19 mouse cellular contexts compared by ENCODE assay signal in the genomic region with DNA sequence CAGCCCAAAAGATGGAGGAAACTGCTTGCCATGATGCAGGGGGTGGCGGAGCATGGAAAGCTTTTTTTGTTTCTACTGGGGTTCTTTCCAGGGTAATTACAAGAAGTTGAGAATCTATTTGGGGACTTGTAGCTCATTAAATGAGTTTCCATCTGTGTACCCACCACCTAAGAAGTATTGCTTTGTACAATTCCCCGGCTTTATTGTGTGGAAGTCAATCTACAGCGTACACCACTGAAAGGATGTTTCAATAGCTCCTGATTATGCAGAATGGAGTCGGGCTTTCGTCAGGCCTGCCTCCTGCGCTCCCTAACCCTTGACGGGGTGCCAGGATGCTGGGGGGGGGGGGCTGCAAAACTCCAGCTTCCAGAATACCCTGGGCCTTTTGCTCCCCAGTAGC.
A peak's percentile ranks its signal among the peaks of the same experiment; 100 is the strongest.
DNase-seq lines count a peak whose midpoint lies in the region; ATAC-seq lines count a peak whose summit lies in the region.
"Had no signal": no experiment of that assay in that cellular context is flagged by ENCODE, and none has a peak within 500 bp of the region (broad histone marks: within the 10 kb centered on the region; RNA-seq: fewer than 3 reads in every experiment).

No protein-coding gene starts in this region.

- DNase-seq in midbrain, embryonic 14.5 days: no peak
- DNase-seq in midbrain, embryonic 10.5 days (ENCODE audit: low spot score): no peak
- DNase-seq in hindbrain, embryonic 14.5 days (ENCODE audit: low spot score): no peak
- DNase-seq: adrenal gland, postnatal 14 days; cerebellum, adult 2 months; gastrocnemius, postnatal 25 days; kidney, postnatal 4 days; layer of hippocampus, adult 9-11 months; lung, adult 2 months; lung, postnatal 36 days had no signal

- peak overlapping the region; percentile 83 for H3K27ac ChIP-seq in midbrain, embryonic 14.5 days (replicated peaks; ENCODE audit: low read depth, low read length)
- H3K27ac ChIP-seq in midbrain, embryonic 10.5 days (replicated peaks): no peak overlapping the region
- no peak overlapping the region for H3K27ac ChIP-seq in forebrain, embryonic 15.5 days (replicated peaks)
- peak overlapping the region; percentile 69; the same call in 1 of the 2 replicates for H3K27ac ChIP-seq in hindbrain, embryonic 14.5 days
- peak overlapping the region; percentile 73 for H3K27ac ChIP-seq in neural tube, embryonic 15.5 days (replicated peaks)
- no peak overlapping the region for H3K27ac ChIP-seq in heart, embryonic 11.5 days (ENCODE audit: low read depth, low read length)
- H3K27ac ChIP-seq: embryonic facial prominence, embryonic 12.5 days; kidney, embryonic 15.5 days; liver, embryonic 12.5 days had no signal

- no peak for ATAC-seq in midbrain, embryonic 14.5 days (ENCODE audit: low FRiP score, low TSS enrichment)
- ATAC-seq in forebrain, embryonic 15.5 days (replicated peaks): peak; percentile 47; the same call in 1 of the 2 replicates
- peak; percentile 35; the same call in 1 of the 2 replicates for ATAC-seq in hindbrain, embryonic 14.5 days (ENCODE audit: low FRiP score)
- ATAC-seq in neural tube, embryonic 15.5 days (ENCODE audit: low FRiP score): no peak
- ATAC-seq in heart, embryonic 11.5 days (replicated peaks; ENCODE audit: insufficient number of reproducible peaks, low FRiP score, low TSS enrichment): no peak
- ATAC-seq in monocyte, adult 5-6 weeks (replicated peaks; ENCODE audit: insufficient number of reproducible peaks, low FRiP score, low TSS enrichment, poor library complexity, severe bottlenecking): no peak
- ATAC-seq: intestine, postnatal 0 days; liver, embryonic 12.5 days had no signal

- H3K4me1 ChIP-seq in midbrain, embryonic 14.5 days (ENCODE audit: control insufficient read depth, insufficient read depth, low read length): peaks cover 26% of the 10 kb centered on the region
- 0 out of 2 replicates have a peak, but pooled peaks cover 3% of the 10 kb centered on the region for H3K4me1 ChIP-seq in midbrain, embryonic 10.5 days
- peaks cover 28% of the 10 kb centered on the region for H3K4me1 ChIP-seq in forebrain, embryonic 15.5 days
- peaks cover 31% of the 10 kb centered on the region for H3K4me1 ChIP-seq in hindbrain, embryonic 14.5 days (replicated peaks; ENCODE audit: control insufficient read depth, insufficient read depth, low read length)
- peaks cover 33% of the 10 kb centered on the region for H3K4me1 ChIP-seq in neural tube, embryonic 15.5 days
- no peaks in the 10 kb centered on the region for H3K4me1 ChIP-seq in heart, embryonic 11.5 days (ENCODE audit: control insufficient read depth, insufficient read depth, low read length)
- H3K4me1 ChIP-seq: embryonic facial prominence, embryonic 12.5 days; liver, embryonic 12.5 days had no signal

- H3K4me3 ChIP-seq in midbrain, embryonic 14.5 days (replicated peaks; ENCODE audit: low read depth, low read length): no peak overlapping the region
- H3K4me3 ChIP-seq in midbrain, embryonic 10.5 days: no peak overlapping the region
- no peak overlapping the region for H3K4me3 ChIP-seq in forebrain, embryonic 15.5 days
- no peak overlapping the region for H3K4me3 ChIP-seq in hindbrain, embryonic 14.5 days (replicated peaks; ENCODE audit: low read length)
- no peak overlapping the region for H3K4me3 ChIP-seq in neural tube, embryonic 15.5 days (replicated peaks)
- H3K4me3 ChIP-seq in heart, embryonic 11.5 days (ENCODE audit: low read depth, low read length): no peak overlapping the region
- H3K4me3 ChIP-seq: embryonic facial prominence, embryonic 12.5 days; erythroblast, embryonic 14.5 days; kidney, embryonic 15.5 days; liver, embryonic 12.5 days had no signal

- H3K27me3 ChIP-seq in midbrain, embryonic 14.5 days (ENCODE audit: control insufficient read depth, insufficient read depth, low read length): no peaks in the 10 kb centered on the region
- no peaks in the 10 kb centered on the region for H3K27me3 ChIP-seq in midbrain, embryonic 10.5 days (ENCODE audit: low read depth, poor library complexity, severe bottlenecking)
- H3K27me3 ChIP-seq in forebrain, embryonic 15.5 days: no peaks in the 10 kb centered on the region
- H3K27me3 ChIP-seq in hindbrain, embryonic 14.5 days (ENCODE audit: control insufficient read depth, insufficient read depth, low read length): no peaks in the 10 kb centered on the region
- H3K27me3 ChIP-seq in neural tube, embryonic 15.5 days (replicated peaks): no peaks in the 10 kb centered on the region
- no peaks in the 10 kb centered on the region for H3K27me3 ChIP-seq in heart, embryonic 11.5 days (ENCODE audit: control insufficient read depth, insufficient read depth, low read length)
- H3K27me3 ChIP-seq: embryonic facial prominence, embryonic 12.5 days; kidney, embryonic 15.5 days; liver, embryonic 12.5 days had no signal

- 47% methylated on average over 7 of the region's 7 CpGs for WGBS in midbrain, embryonic 14.5 days
- 82% methylated on average over 7 of the region's 7 CpGs for WGBS in midbrain, embryonic 10.5 days
- 14% methylated on average over 7 of the region's 7 CpGs for WGBS in forebrain, embryonic 15.5 days
- WGBS in hindbrain, embryonic 14.5 days: 35% methylated on average over 7 of the region's 7 CpGs
- 40% methylated on average over 7 of the region's 7 CpGs for WGBS in neural tube, embryonic 15.5 days
- 82% methylated on average over 7 of the region's 7 CpGs for WGBS in heart, embryonic 11.5 days (ENCODE audit: insufficient replicate concordance)

- no peaks in the 10 kb centered on the region for H3K9me3 ChIP-seq in midbrain, embryonic 14.5 days (ENCODE audit: control insufficient read depth, low read length)
- H3K9me3 ChIP-seq in midbrain, embryonic 10.5 days (replicated peaks): no peaks in the 10 kb centered on the region
- no peaks in the 10 kb centered on the region for H3K9me3 ChIP-seq in forebrain, embryonic 15.5 days
- H3K9me3 ChIP-seq in hindbrain, embryonic 14.5 days (ENCODE audit: control insufficient read depth, low read length): no peaks in the 10 kb centered on the region
- H3K9me3 ChIP-seq in neural tube, embryonic 15.5 days (replicated peaks): no peaks in the 10 kb centered on the region
- no peaks in the 10 kb centered on the region for H3K9me3 ChIP-seq in heart, embryonic 11.5 days (replicated peaks; ENCODE audit: control insufficient read depth, low read length)
- H3K9me3 ChIP-seq: embryonic facial prominence, embryonic 12.5 days; kidney, embryonic 15.5 days; liver, embryonic 12.5 days had no signal

- H3K4me2 ChIP-seq in midbrain, embryonic 14.5 days (ENCODE audit: low read length): no peak overlapping the region
- H3K4me2 ChIP-seq in forebrain, embryonic 15.5 days (replicated peaks): no peak overlapping the region
- no peak overlapping the region for H3K4me2 ChIP-seq in hindbrain, embryonic 14.5 days (replicated peaks)
- no peak overlapping the region for H3K4me2 ChIP-seq in neural tube, embryonic 15.5 days
- no peak overlapping the region for H3K4me2 ChIP-seq in heart, embryonic 11.5 days
- H3K4me2 ChIP-seq: embryonic facial prominence, embryonic 12.5 days; kidney, embryonic 15.5 days; liver, embryonic 12.5 days had no signal

- no peak overlapping the region for H3K9ac ChIP-seq in midbrain, embryonic 14.5 days (replicated peaks; ENCODE audit: low read length)
- no peak overlapping the region for H3K9ac ChIP-seq in forebrain, embryonic 15.5 days (replicated peaks)
- H3K9ac ChIP-seq in hindbrain, embryonic 14.5 days: no peak overlapping the region
- no peak overlapping the region for H3K9ac ChIP-seq in neural tube, embryonic 15.5 days (replicated peaks)
- H3K9ac ChIP-seq in heart, embryonic 11.5 days (ENCODE audit: low read depth, low read length): no peak overlapping the region
- H3K9ac ChIP-seq: embryonic facial prominence, embryonic 12.5 days; kidney, embryonic 15.5 days; liver, embryonic 12.5 days had no signal

- H3K36me3 ChIP-seq in midbrain, embryonic 14.5 days (ENCODE audit: control insufficient read depth, insufficient read depth, low read length): no peaks in the 10 kb centered on the region
- no peaks in the 10 kb centered on the region for H3K36me3 ChIP-seq in midbrain, embryonic 10.5 days
- no peaks in the 10 kb centered on the region for H3K36me3 ChIP-seq in forebrain, embryonic 15.5 days
- H3K36me3 ChIP-seq in hindbrain, embryonic 14.5 days (replicated peaks; ENCODE audit: control insufficient read depth, insufficient read depth): no peaks in the 10 kb centered on the region
- H3K36me3 ChIP-seq in neural tube, embryonic 15.5 days: no peaks in the 10 kb centered on the region
- H3K36me3 ChIP-seq in heart, embryonic 11.5 days (ENCODE audit: control insufficient read depth, insufficient read depth, low read length): no peaks in the 10 kb centered on the region
- H3K36me3 ChIP-seq: embryonic facial prominence, embryonic 12.5 days; kidney, embryonic 15.5 days; liver, embryonic 12.5 days had no signal

Comparison
In these comparisons a context has a peak if more than half of its experiments do, and no peak if none do; other contexts are left out.
1. H3K27ac ChIP-seq: peak in midbrain, embryonic 14.5 days (single experiment), hindbrain, embryonic 14.5 days (single experiment) and neural tube, embryonic 15.5 days (single experiment); none in midbrain, embryonic 10.5 days (single experiment), forebrain, embryonic 15.5 days (single experiment) and heart, embryonic 11.5 days (single experiment).
2. ATAC-seq: peak in forebrain, embryonic 15.5 days (single experiment) and hindbrain, embryonic 14.5 days (single experiment); none in midbrain, embryonic 14.5 days (single experiment), neural tube, embryonic 15.5 days (single experiment), heart, embryonic 11.5 days (single experiment) and monocyte, adult 5-6 weeks (single experiment).